Mouse (Mus musculus): ENCODE data around the gene Ntn1. TPM values are rescaled to one million over a fixed set of nuclear protein-coding genes. Genes with fewer than 3 reads are reported as not detected.

Ntn1 gene
- 10 to 100 TPM in 1 of 2 experiments, 1 to 10 TPM in 1; 1.4 to 17.9 TPM for polyA plus RNA-seq (2012; fragmentation: generic; extraction: Trizol)

DNA sequence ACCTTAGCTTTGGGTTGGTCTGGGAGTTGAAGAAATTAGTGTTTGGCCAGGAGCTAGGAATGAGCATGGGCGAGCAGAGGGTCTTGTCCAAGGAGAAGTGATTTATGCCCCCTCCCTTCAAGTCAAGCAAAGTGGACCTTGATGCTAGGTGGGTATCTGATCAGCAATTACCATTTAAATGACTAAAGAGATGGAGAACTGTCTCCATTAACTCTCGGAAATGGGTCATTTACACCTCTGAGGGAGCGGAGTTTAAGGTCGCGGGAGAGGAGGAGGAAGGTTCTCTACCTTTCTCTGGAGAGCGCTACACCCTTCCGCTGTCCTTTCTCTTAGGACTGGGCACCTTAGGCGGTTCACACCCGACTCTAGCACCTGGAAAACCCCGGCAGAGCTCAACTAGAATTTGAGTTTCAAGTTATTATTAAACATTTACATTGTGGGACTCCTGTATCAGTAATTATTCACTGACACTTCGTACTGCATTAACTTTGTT, at the start of gene Ntn1:
Gene Ntn1 (minus strand): TSS at position 97 of the 493 bp plus-strand sequence.

DNA sequence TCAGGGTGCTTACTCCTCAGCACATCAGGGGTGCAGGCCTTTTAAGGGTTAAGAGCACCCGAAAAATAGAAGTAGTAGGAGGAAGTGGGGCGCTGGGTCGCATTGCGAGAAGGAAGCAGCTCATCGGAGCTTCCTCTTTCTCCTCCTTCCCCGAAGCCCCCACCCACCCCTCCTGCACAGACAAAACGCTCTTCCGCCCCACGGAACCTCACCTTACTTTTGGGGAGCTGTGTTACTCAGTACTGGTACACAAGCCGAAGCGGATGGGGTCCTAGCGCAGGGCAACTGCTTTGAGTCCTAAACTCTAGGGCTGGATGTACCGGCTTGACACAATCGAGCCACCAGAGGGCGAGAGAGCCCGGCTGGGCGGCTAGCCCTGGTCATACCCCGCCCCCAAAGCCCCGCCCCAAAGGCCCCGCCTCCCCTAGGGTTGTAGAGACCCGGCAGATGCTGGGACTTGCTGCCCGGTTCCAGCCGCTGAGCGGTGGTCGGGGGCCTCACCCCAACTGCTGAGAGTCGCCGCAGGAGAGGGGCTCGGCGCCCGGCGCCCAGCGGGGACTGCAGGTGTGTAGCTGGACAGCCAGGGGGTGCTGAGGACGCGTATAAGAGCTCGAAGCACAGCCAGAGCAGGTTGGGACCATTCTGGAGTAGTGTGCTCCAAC, 31.2 kb upstream of the Ntn1 start, which contains the start of gene Pik3r5:
Gene Pik3r5 (plus strand): TSS at position 423 of the 662 bp plus-strand sequence.

Other genes with a start within 250 kb of the Ntn1 start
- gene Pik3r5, start 31.3 kb upstream of the Ntn1 start, polyA plus RNA-seq (2012; fragmentation: generic; extraction: Trizol): under 1 TPM; 0.77 TPM
- under 1 TPM in 1 of 2 experiments, not detected in 1; 0.06 TPM for gene Pik3r6, start 102.2 kb upstream of the Ntn1 start, polyA plus RNA-seq (2012; fragmentation: generic; extraction: Trizol)
- gene Mfsd6l, start 155.4 kb upstream of the Ntn1 start, polyA plus RNA-seq (2012; fragmentation: generic; extraction: Trizol): not detected
- gene Ccdc42, start 186.2 kb upstream of the Ntn1 start, polyA plus RNA-seq (2012; fragmentation: generic; extraction: Trizol): under 1 TPM in 1 of 2 experiments, not detected in 1; 0.12 TPM